In genomic region chr6:83014482-83015466, GRCm38 (mm10) we compare ENCODE assay signal across 12 mouse cellular contexts. TPM values are rescaled to one million over a fixed set of nuclear protein-coding genes. Genes with fewer than 3 reads are reported as not detected.
DNase-seq lines count a peak whose midpoint lies in the region; ATAC-seq and TF ChIP-seq lines count a peak whose summit lies in the region.
"Had no signal": no experiment of that assay in that cellular context is flagged by ENCODE, and none has a peak within 500 bp of the region (broad histone marks: within the 10 kb centered on the region; RNA-seq: fewer than 3 reads in every experiment).

No protein-coding gene starts in this region.

- H3K79me2 ChIP-seq in C2C12 (ENCODE audit: control insufficient read depth, insufficient read depth): no peaks in the 10 kb centered on the region

- peaks cover 17% of the 10 kb centered on the region for H3K4me1 ChIP-seq in embryonic fibroblast, embryonic 13.5 days (ENCODE audit: control insufficient read depth, insufficient read depth, low read length)
- H3K4me1 ChIP-seq in megakaryocyte, embryonic 14.5 days: peaks cover 93% of the 10 kb centered on the region
- no peaks in the 10 kb centered on the region for H3K4me1 ChIP-seq in hindbrain, embryonic 16.5 days (ENCODE audit: control insufficient read depth, insufficient read depth, low read depth, low read length)
- H3K4me1 ChIP-seq: neural tube, embryonic 12.5 days had no signal

- no peaks in the 10 kb centered on the region for H3K36me3 ChIP-seq in C2C12 (ENCODE audit: control insufficient read depth, insufficient read depth)
- peaks cover 37% of the 10 kb centered on the region for H3K36me3 ChIP-seq in megakaryocyte, embryonic 14.5 days (replicated peaks; ENCODE audit: low read length)
- H3K36me3 ChIP-seq in hindbrain, embryonic 16.5 days (ENCODE audit: control insufficient read depth, insufficient read depth, low read length): no peaks in the 10 kb centered on the region
- H3K36me3 ChIP-seq: neural tube, embryonic 12.5 days had no signal

- no peak for TF ChIP-seq CTCF in gastrocnemius, adult 2 months (IDR thresholded peaks at IDR 0.05)
- no peak for TF ChIP-seq CTCF in C2C12 (IDR thresholded peaks at IDR 0.05; ENCODE audit: control insufficient read depth, insufficient read depth, insufficient read length)
- TF ChIP-seq CTCF in embryonic fibroblast, embryonic 13.5 days (IDR thresholded peaks at IDR 0.05; ENCODE audit: borderline replicate concordance, insufficient read depth, low read length): no peak

- intact Hi-C loops in gastrocnemius, adult 2 months (cut with DNase I): no loop called here
- intact Hi-C loops in gastrocnemius, postnatal 14 days (cut with DNase I; ENCODE audit: low total_unique reads): no loop called here
- intact Hi-C loops in left cerebral cortex, postnatal 14 days (cut with DNase I): no loop called here

- peak overlapping the region; percentile 86 for H3K27ac ChIP-seq in gastrocnemius, adult 2 months
- H3K27ac ChIP-seq in embryonic fibroblast, embryonic 13.5 days (ENCODE audit: insufficient read depth, low read length): peak overlapping the region; percentile 93
- H3K27ac ChIP-seq in hindbrain, embryonic 16.5 days (ENCODE audit: low read depth, low read length): no peak overlapping the region
- H3K27ac ChIP-seq: neural tube, embryonic 12.5 days had no signal

- no peaks in the 10 kb centered on the region for H3K27me3 ChIP-seq in C2C12 (ENCODE audit: control insufficient read depth, insufficient read depth, insufficient read length)
- no peaks in the 10 kb centered on the region for H3K27me3 ChIP-seq in megakaryocyte, embryonic 14.5 days (replicated peaks)
- H3K27me3 ChIP-seq in hindbrain, embryonic 16.5 days (replicated peaks; ENCODE audit: control insufficient read depth, insufficient read depth, low read length): no peaks in the 10 kb centered on the region
- H3K27me3 ChIP-seq: neural tube, embryonic 12.5 days had no signal

- ATAC-seq in hindbrain, embryonic 16.5 days: no peak
- ATAC-seq: activated CD4-positive, CD25-positive, alpha-beta regulatory T cell, adult 4 months had no signal

- no peak for TF ChIP-seq POLR2A in embryonic fibroblast, embryonic 13.5 days (IDR thresholded peaks at IDR 0.05; ENCODE audit: low read depth, low read length)

- DNase-seq in gastrocnemius, adult 2 months: no peak
- no peak for DNase-seq in gastrocnemius, postnatal 14 days
- DNase-seq in left cerebral cortex, postnatal 14 days (ENCODE audit: low spot score in 2 of 2): no peak
- no peak for DNase-seq in testis, postnatal 14 days (ENCODE audit: low spot score)
- DNase-seq: heart, postnatal 14 days; kidney, postnatal 25 days had no signal

- no peak overlapping the region for H3K9ac ChIP-seq in hindbrain, embryonic 16.5 days (ENCODE audit: low read depth, low read length)
- H3K9ac ChIP-seq: neural tube, embryonic 12.5 days had no signal

- H3ac ChIP-seq in C2C12 (ENCODE audit: control insufficient read depth, insufficient read length, low read depth): peak overlapping the region; percentile 46

- H3K79me3 ChIP-seq in C2C12 (ENCODE audit: low read depth): no peaks in the 10 kb centered on the region

- H3K4me3 ChIP-seq in gastrocnemius, adult 2 months: no peak overlapping the region
- no peak overlapping the region for H3K4me3 ChIP-seq in C2C12 (ENCODE audit: insufficient read depth, poor library complexity, severe bottlenecking)
- no peak overlapping the region for H3K4me3 ChIP-seq in embryonic fibroblast, embryonic 13.5 days (ENCODE audit: insufficient read depth, low read length)
- peak overlapping the region; percentile 83 for H3K4me3 ChIP-seq in megakaryocyte, embryonic 14.5 days (replicated peaks)
- no peak overlapping the region for H3K4me3 ChIP-seq in hindbrain, embryonic 16.5 days (ENCODE audit: low read length)
- H3K4me3 ChIP-seq: neural tube, embryonic 12.5 days had no signal

- no peak overlapping the region for H3K4me2 ChIP-seq in hindbrain, embryonic 16.5 days (ENCODE audit: low read length)
- H3K4me2 ChIP-seq: neural tube, embryonic 12.5 days had no signal

- peaks cover 13% of the 10 kb centered on the region for H3K9me3 ChIP-seq in megakaryocyte, embryonic 14.5 days
- no peaks in the 10 kb centered on the region for H3K9me3 ChIP-seq in hindbrain, embryonic 16.5 days (ENCODE audit: control insufficient read depth, low read length)
- H3K9me3 ChIP-seq: neural tube, embryonic 12.5 days had no signal

- 77% methylated on average over 12 of the region's 12 CpGs for WGBS in hindbrain, embryonic 16.5 days

TF ChIP-seq in C2C12, 6 proteins besides CTCF, POLR2A, EP300 and RAD21:
- TF ChIP-seq MYOG (IDR thresholded peaks at IDR 0.05; ENCODE audit: control insufficient read depth, extremely low read depth, insufficient read length) (no peak), MAX (IDR thresholded peaks at IDR 0.05) (no peak), CEBPB (IDR thresholded peaks at IDR 0.05; ENCODE audit: low read depth) (no peak), USF1 (IDR thresholded peaks at IDR 0.05; ENCODE audit: low read depth) (no peak), FOSL1 (IDR thresholded peaks at IDR 0.05; ENCODE audit: insufficient read depth, low read length, poor library complexity, severe bottlenecking) (no peak), MYOD1 (IDR thresholded peaks at IDR 0.05; ENCODE audit: control insufficient read depth, insufficient read length, low read depth) (no peak)

RNA-seq across cellular contexts. Expression of gene Dok1, which starts 18.5 kb away (rescaled TPM):
- total RNA-seq in gastrocnemius, adult 2 months (2021): 1 to 10 TPM; 1.3 to 4.1 TPM
- total RNA-seq in gastrocnemius, postnatal 14 days (2021): 1 to 10 TPM; 5.0 to 7.1 TPM
- polyA plus RNA-seq in C2C12 (2012; fragmentation: generic; extraction: Trizol): 80.8 TPM
- 37.9 and 56.4 TPM in 2 replicates for polyA plus RNA-seq in embryonic fibroblast, embryonic 13.5 days (2011; ENCODE audit: insufficient read length, low read depth, missing spikeins)
- 159 and 256 TPM in 2 replicates for polyA plus RNA-seq in megakaryocyte, embryonic 14.5 days (2012; ENCODE audit: insufficient read depth, low replicate concordance)
- 2.1 and 2.2 TPM in 2 replicates for polyA plus RNA-seq in hindbrain, embryonic 16.5 days (2015; fragmentation: Nextera tagmentation; extraction: Ambion mirVana)
- 1 to 10 TPM; 1.5 to 2.3 TPM for total RNA-seq in left cerebral cortex, postnatal 14 days (2021)

RNA-seq across cellular contexts. Expression of gene Loxl3, which starts 19.2 kb away (rescaled TPM):
- total RNA-seq in gastrocnemius, adult 2 months (2021): 1 to 10 TPM; 2.1 to 3.5 TPM
- 1 to 10 TPM; 6.9 to 7.4 TPM for total RNA-seq in gastrocnemius, postnatal 14 days (2021)
- 23.0 TPM for polyA plus RNA-seq in C2C12 (2012; fragmentation: generic; extraction: Trizol)
- 124 and 241 TPM in 2 replicates for polyA plus RNA-seq in embryonic fibroblast, embryonic 13.5 days (2011; ENCODE audit: insufficient read length, low read depth, missing spikeins)
- polyA plus RNA-seq in megakaryocyte, embryonic 14.5 days (2012; ENCODE audit: insufficient read depth, low replicate concordance): 0.40 and 4.2 TPM in 2 replicates
- polyA plus RNA-seq in hindbrain, embryonic 16.5 days (2015; fragmentation: Nextera tagmentation; extraction: Ambion mirVana): 7.1 and 8.5 TPM in 2 replicates
- total RNA-seq in left cerebral cortex, postnatal 14 days (2021): 1 to 10 TPM; 3.0 to 3.3 TPM

RNA-seq across cellular contexts. Expression of gene Aup1, which starts 39.5 kb away (rescaled TPM):
- 100 to 1,000 TPM in 1 of 2 experiments, 10 to 100 TPM in 1; 94.5 to 101 TPM for total RNA-seq in gastrocnemius, adult 2 months (2021)
- total RNA-seq in gastrocnemius, postnatal 14 days (2021): 10 to 100 TPM; 60.2 to 65.8 TPM
- 166 TPM for polyA plus RNA-seq in C2C12 (2012; fragmentation: generic; extraction: Trizol)
- 129 and 133 TPM in 2 replicates for polyA plus RNA-seq in embryonic fibroblast, embryonic 13.5 days (2011; ENCODE audit: insufficient read length, low read depth, missing spikeins)
- polyA plus RNA-seq in megakaryocyte, embryonic 14.5 days (2012; ENCODE audit: insufficient read depth, low replicate concordance): 1,695 and 4,915 TPM in 2 replicates
- 179 and 193 TPM in 2 replicates for polyA plus RNA-seq in hindbrain, embryonic 16.5 days (2015; fragmentation: Nextera tagmentation; extraction: Ambion mirVana)
- 100 to 1,000 TPM; 104 to 113 TPM for total RNA-seq in left cerebral cortex, postnatal 14 days (2021)

RNA-seq across cellular contexts. Expression of gene Htra2, which starts 40.3 kb away (rescaled TPM):
- total RNA-seq in gastrocnemius, adult 2 months (2021): 10 to 100 TPM; 14.1 to 21.5 TPM
- 10 to 100 TPM; 20.0 to 21.7 TPM for total RNA-seq in gastrocnemius, postnatal 14 days (2021)
- 119 TPM for polyA plus RNA-seq in C2C12 (2012; fragmentation: generic; extraction: Trizol)
- 56.3 and 60.8 TPM in 2 replicates for polyA plus RNA-seq in embryonic fibroblast, embryonic 13.5 days (2011; ENCODE audit: insufficient read length, low read depth, missing spikeins)
- polyA plus RNA-seq in megakaryocyte, embryonic 14.5 days (2012; ENCODE audit: insufficient read depth, low replicate concordance): 27.7 and 49.5 TPM in 2 replicates
- polyA plus RNA-seq in hindbrain, embryonic 16.5 days (2015; fragmentation: Nextera tagmentation; extraction: Ambion mirVana): 85.6 and 88.5 TPM in 2 replicates
- total RNA-seq in left cerebral cortex, postnatal 14 days (2021): 10 to 100 TPM; 52.2 to 57.5 TPM

RNA-seq across cellular contexts. Expression of gene Dqx1, which starts 42.9 kb away (rescaled TPM):
- 1 to 10 TPM in 1 of 2 experiments, under 1 TPM in 1; 0.20 to 1.1 TPM for total RNA-seq in gastrocnemius, adult 2 months (2021)
- under 1 TPM; 0.27 to 0.35 TPM for total RNA-seq in gastrocnemius, postnatal 14 days (2021)
- 0.15 TPM for polyA plus RNA-seq in C2C12 (2012; fragmentation: generic; extraction: Trizol)
- 0.25 and 0.84 TPM in 2 replicates for polyA plus RNA-seq in embryonic fibroblast, embryonic 13.5 days (2011; ENCODE audit: insufficient read length, low read depth, missing spikeins)
- 0.22 TPM in 1 of 2 replicates, not detected in the other for polyA plus RNA-seq in megakaryocyte, embryonic 14.5 days (2012; ENCODE audit: insufficient read depth, low replicate concordance)
- 0.28 and 0.71 TPM in 2 replicates for polyA plus RNA-seq in hindbrain, embryonic 16.5 days (2015; fragmentation: Nextera tagmentation; extraction: Ambion mirVana)
- total RNA-seq in left cerebral cortex, postnatal 14 days (2021): under 1 TPM; 0.44 to 0.79 TPM

Comparison
In these comparisons a context has a peak if more than half of its experiments do, and no peak if none do; other contexts are left out.
1. RNA of gene Dok1, which starts 18.5 kb away (polyA plus RNA-seq): 159 to 256 TPM in megakaryocyte, embryonic 14.5 days, 80.8 TPM in C2C12 (single experiment) and 37.9 to 56.4 TPM in embryonic fibroblast, embryonic 13.5 days; 2.1 to 2.2 TPM in hindbrain, embryonic 16.5 days; every median in the first group is over 10 times any median in the second.